Mouse (Mus musculus) kidney, embryonic 14.5 days (tissue): ENCODE results near the gene Adamts5. TPM values are rescaled to one million over a fixed set of nuclear protein-coding genes. Genes with fewer than 3 reads are reported as not detected.

Experiments
- ATAC-seq: fragments of 200-750 bp; cut with Nextera tagmentation; 2 replicates; pipeline ENCODE4 v1.8.0; 2017; ENCODE audit warnings: moderate number of reproducible peaks, mild to moderate bottlenecking, moderate TSS enrichment, moderate library complexity; ENCODE audit not compliant: low FRiP score, low TSS enrichment
- H3K27ac ChIP-seq: fragments of 300-500 bp; sonication (generic); 2 replicates; pipeline ENCODE4 v1.5.1; 2014; ENCODE audit warnings: low read depth, mild to moderate bottlenecking, low read length, moderate library complexity, mixed read lengths
- H3K27me3 ChIP-seq: fragments of 300-500 bp; sonication (generic); 2 replicates; pipeline ENCODE4 v1.6.1; 2014; ENCODE audit warnings: mild to moderate bottlenecking, low read length; ENCODE audit not compliant: control insufficient read depth, insufficient read depth
- H3K36me3 ChIP-seq: fragments of 300-500 bp; sonication (generic); 2 replicates; pipeline ENCODE4 v1.6.1; 2014; ENCODE audit warnings: low read length, mixed read lengths; ENCODE audit not compliant: control insufficient read depth, insufficient read depth
- H3K4me1 ChIP-seq: fragments of 300-500 bp; sonication (generic); 2 replicates; pipeline ENCODE4 v1.6.1; 2014; ENCODE audit warnings: low read length, mixed read lengths; ENCODE audit not compliant: control insufficient read depth, insufficient read depth
- H3K4me2 ChIP-seq: fragments of 300-500 bp; sonication (generic); replicated peaks from 2 replicates; pipeline ENCODE4 v1.6.1; 2014; ENCODE audit warnings: low read depth, mild to moderate bottlenecking, low read length
- H3K4me3 ChIP-seq: fragments of 300-500 bp; sonication (generic); 2 replicates; pipeline ENCODE4 v1.5.1; 2014; ENCODE audit warnings: mild to moderate bottlenecking, low read length
- H3K9ac ChIP-seq: fragments of 300-500 bp; sonication (generic); 2 replicates; pipeline ENCODE4 v1.6.1; 2014; ENCODE audit warnings: low read depth, mild to moderate bottlenecking, low read length, moderate library complexity
- H3K9me3 ChIP-seq: fragments of 300-500 bp; sonication (generic); 2 replicates; pipeline ENCODE4 v1.6.1; 2016; ENCODE audit warnings: low read length; ENCODE audit not compliant: control insufficient read depth
- WGBS: fragments of 180-500 bp; shearing (Covaris S2); extraction: QIAGEN DNeasy Blood & Tissue Kit; methylation state at CpG from one replicate; pipeline ENCODE4 v1.1.7; 2014; 5-methylcytosine and 5-hydroxymethylcytosine counted together
- polyA plus RNA-seq: library from polyadenylated mRNA; unstranded; fragments of >200 nt; fragmentation: Nextera tagmentation; extraction: Ambion mirVana; gene quantifications from 2 replicates; pipeline ENCODE4 v1.2.1, GENCODE M21; 2014

The Adamts5 gene
- polyA plus RNA-seq, 1 experiment from 2014 or later: 3.4 TPM

- H3K27ac ChIP-seq: no peak overlapping the region
These were observed 2.8 kb downstream of the Adamts5 start for GRCm38 (mm10) chr16:85898816-85899215.

GRCm38 (mm10) chr16:85898391-85898790 is 3.2 kb downstream of the Adamts5 start:
- Histone ChIP-seq H3K27ac (no peak overlapping the region), H3K27me3 (0 out of 2 replicates have a peak, but pooled peaks cover 5% of the 10 kb centered on the region), H3K4me3 (peak overlapping the region; percentile 65; the same call in 1 of the 2 replicates), H3K4me1 (peaks cover 3% of the 10 kb centered on the region; the same call in 1 of the 2 replicates), H3K9me3 (no peaks in the 10 kb centered on the region), H3K4me2 (peak overlapping the region; percentile 96; the same call in 1 of the 2 replicates), H3K9ac (no peak overlapping the region), H3K36me3 (no peaks in the 10 kb centered on the region)
- 52% methylated on average over 4 of the region's 4 CpGs for whole genome bisulfite sequencing
- no peak for ATAC-seq

More at GRCm38 (mm10) chr16:85898816-85899215, 2.8 kb downstream of the Adamts5 start:
- H3K4me1 ChIP-seq: peaks cover 3% of the 10 kb centered on the region; the same call in 1 of the 2 replicates
- 0 out of 2 replicates have a peak, but pooled peaks cover 5% of the 10 kb centered on the region for H3K27me3 ChIP-seq
- peak overlapping the region; percentile 96 for H3K4me2 ChIP-seq
- H3K9me3 ChIP-seq: no peaks in the 10 kb centered on the region
- H3K4me3 ChIP-seq: peak overlapping the region; percentile 65; the same call in 1 of the 2 replicates
- WGBS: 72% methylated on average over 10 of the region's 10 CpGs
- H3K36me3 ChIP-seq: no peaks in the 10 kb centered on the region
- H3K9ac ChIP-seq: no peak overlapping the region
- peak; percentile 20; the same call in 1 of the 2 replicates for ATAC-seq

GRCm38 (mm10) chr16:85897854-85898253 is 3.8 kb downstream of the Adamts5 start:
- peak overlapping the region; percentile 96 for H3K4me2 ChIP-seq
- ATAC-seq: no peak

GRCm38 (mm10) chr16:85895948-85896347 is 5.7 kb downstream of the Adamts5 start:
- H3K9ac ChIP-seq: no peak overlapping the region
- no peak for ATAC-seq
- no peaks in the 10 kb centered on the region for H3K9me3 ChIP-seq
- 0 out of 2 replicates have a peak, but pooled peaks cover 5% of the 10 kb centered on the region for H3K27me3 ChIP-seq
- H3K27ac ChIP-seq: no peak overlapping the region
- H3K4me1 ChIP-seq: 0 out of 2 replicates have a peak, but pooled peaks cover 3% of the 10 kb centered on the region
- WGBS: 53% methylated on average over 4 of the region's 4 CpGs
- H3K4me3 ChIP-seq: no peak overlapping the region
- no peak overlapping the region for H3K4me2 ChIP-seq
- no peaks in the 10 kb centered on the region for H3K36me3 ChIP-seq

More at GRCm38 (mm10) chr16:85897854-85898253, 3.8 kb downstream of the Adamts5 start:
- H3K4me3 ChIP-seq: peak overlapping the region; percentile 65; the same call in 1 of the 2 replicates
- WGBS: 85% methylated on average over 3 of the region's 3 CpGs
- no peaks in the 10 kb centered on the region for H3K9me3 ChIP-seq
- H3K27me3 ChIP-seq: 0 out of 2 replicates have a peak, but pooled peaks cover 5% of the 10 kb centered on the region
- H3K27ac ChIP-seq: no peak overlapping the region
- H3K4me1 ChIP-seq: peaks cover 3% of the 10 kb centered on the region; the same call in 1 of the 2 replicates
- H3K9ac ChIP-seq: no peak overlapping the region
- H3K36me3 ChIP-seq: no peaks in the 10 kb centered on the region

- no peaks in the 10 kb centered on the region for H3K36me3 ChIP-seq
- H3K4me2 ChIP-seq: no peak overlapping the region
- no peak for ATAC-seq
- H3K9ac ChIP-seq: no peak overlapping the region
- no peaks in the 10 kb centered on the region for H3K27me3 ChIP-seq
- WGBS: 67% methylated on average over 5 of the region's 5 CpGs
- no peaks in the 10 kb centered on the region for H3K4me1 ChIP-seq
- H3K27ac ChIP-seq: no peak overlapping the region
- H3K4me3 ChIP-seq: no peak overlapping the region
- no peaks in the 10 kb centered on the region for H3K9me3 ChIP-seq
These were observed 11.8 kb downstream of the Adamts5 start for GRCm38 (mm10) chr16:85889778-85890177.

- Histone ChIP-seq H3K27me3 (no peaks in the 10 kb centered on the region), H3K9me3 (no peaks in the 10 kb centered on the region), H3K4me1 (no peaks in the 10 kb centered on the region), H3K9ac (no peak overlapping the region), H3K4me2 (no peak overlapping the region), H3K36me3 (no peaks in the 10 kb centered on the region), H3K4me3 (no peak overlapping the region), H3K27ac (no peak overlapping the region)
- WGBS: 61% methylated on average over 13 of the region's 13 CpGs
- peak; percentile 71; the same call in 1 of the 2 replicates for ATAC-seq
These were observed 14.2 kb downstream of the Adamts5 start for GRCm38 (mm10) chr16:85887289-85888051.

- Histone ChIP-seq H3K9me3 (no peaks in the 10 kb centered on the region), H3K27ac (no peak overlapping the region), H3K4me3 (no peak overlapping the region), H3K4me1 (no peaks in the 10 kb centered on the region), H3K36me3 (no peaks in the 10 kb centered on the region), H3K9ac (no peak overlapping the region), H3K4me2 (no peak overlapping the region), H3K27me3 (no peaks in the 10 kb centered on the region)
- WGBS: 88% methylated on average over 7 of the region's 7 CpGs
- ATAC-seq: no peak
These were observed 22.6 kb downstream of the Adamts5 start for GRCm38 (mm10) chr16:85879075-85879474.

GRCm38 (mm10) chr16:85874141-85874540 is 27.5 kb downstream of the Adamts5 start:
- Histone ChIP-seq H3K27me3 (no peaks in the 10 kb centered on the region), H3K9me3 (no peaks in the 10 kb centered on the region), H3K27ac (no peak overlapping the region), H3K9ac (no peak overlapping the region), H3K4me1 (no peaks in the 10 kb centered on the region), H3K4me2 (no peak overlapping the region), H3K4me3 (no peak overlapping the region), H3K36me3 (no peaks in the 10 kb centered on the region)
- ATAC-seq: no peak
- 72% methylated on average over 3 of the region's 3 CpGs for WGBS

- Histone ChIP-seq H3K4me2 (no peak overlapping the region), H3K9me3 (no peaks in the 10 kb centered on the region), H3K27me3 (no peaks in the 10 kb centered on the region), H3K36me3 (no peaks in the 10 kb centered on the region; the same call in 1 of the 2 replicates), H3K27ac (no peak overlapping the region), H3K4me3 (no peak overlapping the region), H3K4me1 (no peaks in the 10 kb centered on the region), H3K9ac (no peak overlapping the region)
- no peak for ATAC-seq
- WGBS: 53% methylated on average over 2 of the region's 2 CpGs
These were observed 29.7 kb downstream of the Adamts5 start for GRCm38 (mm10) chr16:85871971-85872370.
